Mouse (Mus musculus) macrophage (primary cell): ENCODE results near the gene Rad17. TPM values are rescaled to one million over a fixed set of nuclear protein-coding genes. Genes with fewer than 3 reads are reported as not detected.

Experiments used
- H3K27ac ChIP-seq: fragments of 350-480 bp; formaldehyde crosslinking; 2 replicates; pipeline ENCODE4 v1.9.0; 2021
- H3K36me3 ChIP-seq: fragments of 350-480 bp; formaldehyde crosslinking; 2 replicates; pipeline ENCODE4 v1.9.0; 2021; ENCODE audit errors: inconsistent target
- H3K4me3 ChIP-seq: fragments of 350-480 bp; formaldehyde crosslinking; 2 replicates; pipeline ENCODE4 v1.9.0; 2021; ENCODE audit errors: inconsistent target
- H3K79me2 ChIP-seq: fragments of 350-480 bp; formaldehyde crosslinking; 2 replicates; pipeline ENCODE4 v1.9.0; 2021; ENCODE audit errors: inconsistent target
- WGBS: methylation state at CpG from one replicate; pipeline ENCODE4 v1.1.7; 2026; ENCODE audit warnings: inconsistent platforms; ENCODE audit not compliant: missing documents; 5-methylcytosine and 5-hydroxymethylcytosine counted together
- polyA plus RNA-seq: library from polyadenylated mRNA; stranded (reverse); fragments of 250-400 nt; gene quantifications from 3 replicates; pipeline ENCODE4 v1.2.4, GENCODE M21; 2018; ENCODE audit warnings: inconsistent platforms

The Rad17 gene
- polyA plus RNA-seq, 1 experiment from 2014 or later, result 30.9 TPM

- Histone ChIP-seq H3K27ac (0 out of 2 replicates have a peak overlapping the region, but pooled peaks have one; percentile 12), H3K36me3 (no peaks in the 10 kb centered on the region), H3K79me2 (no peaks in the 10 kb centered on the region), H3K4me3 (no peak overlapping the region)
- 73% methylated on average over 5 of the region's 5 CpGs for WGBS
Measured at GRCm38 (mm10) chr13:100602239-100602902, 48.5 kb downstream of the Rad17 start.

GRCm38 (mm10) chr13:100601034-100601433, 49.8 kb downstream of the Rad17 start:
- Histone ChIP-seq H3K36me3 (no peaks in the 10 kb centered on the region), H3K4me3 (no peak overlapping the region), H3K79me2 (no peaks in the 10 kb centered on the region), H3K27ac (no peak overlapping the region)
- WGBS, result 77% methylated on average over 8 of the region's 8 CpGs

- WGBS, result 92% methylated on average over 12 of the region's 12 CpGs
- Histone ChIP-seq H3K36me3 (no peaks in the 10 kb centered on the region), H3K27ac (no peak overlapping the region), H3K4me3 (no peak overlapping the region), H3K79me2 (no peaks in the 10 kb centered on the region)
Measured at GRCm38 (mm10) chr13:100600317-100600716, 50.5 kb downstream of the Rad17 start.

GRCm38 (mm10) chr13:100597284-100597683, 53.6 kb downstream of the Rad17 start:
- H3K4me3 ChIP-seq, result no peak overlapping the region
- 93% methylated on average over 9 of the region's 9 CpGs for WGBS
- no peaks in the 10 kb centered on the region for H3K36me3 ChIP-seq
- no peak overlapping the region for H3K27ac ChIP-seq
- H3K79me2 ChIP-seq, result no peaks in the 10 kb centered on the region

GRCm38 (mm10) chr13:100595552-100595885, 55.3 kb downstream of the Rad17 start:
- Histone ChIP-seq H3K4me3 (no peak overlapping the region), H3K79me2 (no peaks in the 10 kb centered on the region), H3K27ac (no peak overlapping the region), H3K36me3 (no peaks in the 10 kb centered on the region)
- WGBS, result 91% methylated on average over 3 of the region's 3 CpGs

- Histone ChIP-seq H3K27ac (no peak overlapping the region), H3K4me3 (no peak overlapping the region), H3K36me3 (no peaks in the 10 kb centered on the region), H3K79me2 (no peaks in the 10 kb centered on the region)
- WGBS, result 91% methylated on average over 5 of the region's 5 CpGs
Measured at GRCm38 (mm10) chr13:100594838-100595551, 55.9 kb downstream of the Rad17 start.

GRCm38 (mm10) chr13:100594041-100594792, 56.6 kb downstream of the Rad17 start:
- H3K4me3 ChIP-seq, result no peak overlapping the region
- 62% methylated on average over 9 of the region's 17 CpGs for WGBS

GRCm38 (mm10) chr13:100588646-100589045, 62.2 kb downstream of the Rad17 start:
- 63% methylated on average over 10 of the region's 12 CpGs for WGBS
- H3K27ac ChIP-seq, result no peak overlapping the region

More at GRCm38 (mm10) chr13:100594041-100594792, 56.6 kb downstream of the Rad17 start:
- Histone ChIP-seq H3K79me2 (no peaks in the 10 kb centered on the region), H3K36me3 (no peaks in the 10 kb centered on the region), H3K27ac (peak overlapping the region; percentile 10; the same call in 1 of the 2 replicates)

GRCm38 (mm10) chr13:100582144-100582543, 68.7 kb downstream of the Rad17 start:
- no peak overlapping the region for H3K4me3 ChIP-seq
- 40% methylated on average over 4 of the region's 6 CpGs for WGBS

More at GRCm38 (mm10) chr13:100588646-100589045, 62.2 kb downstream of the Rad17 start:
- Histone ChIP-seq H3K36me3 (no peaks in the 10 kb centered on the region), H3K79me2 (no peaks in the 10 kb centered on the region), H3K4me3 (peak overlapping the region; percentile 7; the same call in 1 of the 2 replicates)

GRCm38 (mm10) chr13:100581701-100582100, 69.2 kb downstream of the Rad17 start:
- H3K4me3 ChIP-seq, result no peak overlapping the region
- WGBS, result 81% methylated on average over 3 of the region's 3 CpGs
- H3K27ac ChIP-seq, result no peak overlapping the region
- H3K36me3 ChIP-seq, result no peaks in the 10 kb centered on the region
- H3K79me2 ChIP-seq, result no peaks in the 10 kb centered on the region

More at GRCm38 (mm10) chr13:100582144-100582543, 68.7 kb downstream of the Rad17 start:
- H3K79me2 ChIP-seq, result no peaks in the 10 kb centered on the region
- no peak overlapping the region for H3K27ac ChIP-seq
- no peaks in the 10 kb centered on the region for H3K36me3 ChIP-seq

- Histone ChIP-seq H3K36me3 (no peaks in the 10 kb centered on the region), H3K79me2 (no peaks in the 10 kb centered on the region), H3K4me3 (no peak overlapping the region), H3K27ac (no peak overlapping the region)
Measured at GRCm38 (mm10) chr13:100579951-100580350, 70.9 kb downstream of the Rad17 start.

- Histone ChIP-seq H3K27ac (no peak overlapping the region), H3K36me3 (no peaks in the 10 kb centered on the region), H3K79me2 (no peaks in the 10 kb centered on the region), H3K4me3 (no peak overlapping the region)
- WGBS, result 73% methylated on average over 3 of the region's 3 CpGs
Measured at GRCm38 (mm10) chr13:100579220-100579619, 71.6 kb downstream of the Rad17 start.

- Histone ChIP-seq H3K36me3 (no peaks in the 10 kb centered on the region), H3K27ac (no peak overlapping the region), H3K4me3 (no peak overlapping the region), H3K79me2 (no peaks in the 10 kb centered on the region)
- 27% methylated on average over 2 of the region's 2 CpGs for WGBS
Measured at GRCm38 (mm10) chr13:100575950-100576349, 74.9 kb downstream of the Rad17 start.

GRCm38 (mm10) chr13:100570713-100571112, 80.1 kb downstream of the Rad17 start:
- H3K36me3 ChIP-seq, result no peaks in the 10 kb centered on the region
- no peak overlapping the region for H3K27ac ChIP-seq
- H3K79me2 ChIP-seq, result no peaks in the 10 kb centered on the region
- no peak overlapping the region for H3K4me3 ChIP-seq
- WGBS, result 13% methylated on average over 2 of the region's 2 CpGs

GRCm38 (mm10) chr13:100568359-100568758, 82.5 kb downstream of the Rad17 start:
- Histone ChIP-seq H3K4me3 (no peak overlapping the region), H3K36me3 (no peaks in the 10 kb centered on the region), H3K27ac (no peak overlapping the region), H3K79me2 (no peaks in the 10 kb centered on the region)
- 100% methylated on average over 1 of the region's 1 CpGs for WGBS
